Mouse (Mus musculus) cerebellum, postnatal 14 days (tissue): ENCODE measurements around the gene Dhx35.

ENCODE experiments used
- DNase-seq, 2 experiments: peaks; one replicate each; pipeline ENCODE4 v3.0.0; 2021; ENCODE audit warnings: mixed read lengths in 2 of 2

Dhx35 gene

GRCm38 (mm10) chr2:158898469-158899196 lies 104.0 kb downstream of the Dhx35 start:
- no peak for DNase-seq
